Mouse (Mus musculus): Measurements from ENCODE around the gene Cs.

The Cs gene

DNA sequence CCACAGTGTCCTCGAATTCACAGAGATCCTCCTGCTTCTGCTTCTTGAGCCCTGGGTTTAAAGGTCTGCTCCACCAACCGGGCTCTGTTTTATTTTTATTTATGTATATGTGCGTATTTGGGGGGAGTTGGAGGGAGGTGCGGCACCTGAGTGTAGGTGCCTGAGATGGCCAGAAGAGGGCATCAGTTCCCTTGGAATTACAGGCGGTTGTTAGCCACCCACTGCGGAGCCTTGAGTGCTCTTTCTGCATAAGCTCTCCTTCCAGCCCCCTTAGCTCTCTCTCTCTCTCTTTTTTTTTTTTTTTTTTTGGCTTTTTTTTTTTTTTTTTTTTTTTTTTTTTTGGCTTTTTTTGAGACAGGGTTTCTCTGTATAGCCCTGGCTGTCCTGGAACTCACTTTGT lies 36.9 kb downstream of the Cs start:
- 73% methylated on average over 6 of the region's 6 CpGs for WGBS

DNA sequence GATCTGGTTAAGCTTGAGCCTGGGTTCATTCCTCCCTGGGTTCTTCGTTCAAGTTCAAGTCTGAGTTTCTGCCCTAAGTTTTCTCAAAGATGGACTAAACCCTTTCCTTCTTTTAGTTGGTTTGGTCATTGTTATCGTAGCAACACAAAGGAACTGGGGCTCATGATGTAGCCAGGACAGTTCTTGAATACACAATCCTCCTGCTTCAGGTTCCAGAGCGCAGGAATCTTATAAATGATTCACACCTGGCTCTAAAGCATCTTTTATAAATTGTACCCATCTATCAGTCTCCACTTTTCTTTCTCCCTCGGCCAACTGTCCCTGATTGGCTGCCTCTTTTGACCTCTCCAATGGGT lies 38.5 kb downstream of the Cs start:
- 41% methylated on average over 4 of the region's 4 CpGs for WGBS

DNA sequence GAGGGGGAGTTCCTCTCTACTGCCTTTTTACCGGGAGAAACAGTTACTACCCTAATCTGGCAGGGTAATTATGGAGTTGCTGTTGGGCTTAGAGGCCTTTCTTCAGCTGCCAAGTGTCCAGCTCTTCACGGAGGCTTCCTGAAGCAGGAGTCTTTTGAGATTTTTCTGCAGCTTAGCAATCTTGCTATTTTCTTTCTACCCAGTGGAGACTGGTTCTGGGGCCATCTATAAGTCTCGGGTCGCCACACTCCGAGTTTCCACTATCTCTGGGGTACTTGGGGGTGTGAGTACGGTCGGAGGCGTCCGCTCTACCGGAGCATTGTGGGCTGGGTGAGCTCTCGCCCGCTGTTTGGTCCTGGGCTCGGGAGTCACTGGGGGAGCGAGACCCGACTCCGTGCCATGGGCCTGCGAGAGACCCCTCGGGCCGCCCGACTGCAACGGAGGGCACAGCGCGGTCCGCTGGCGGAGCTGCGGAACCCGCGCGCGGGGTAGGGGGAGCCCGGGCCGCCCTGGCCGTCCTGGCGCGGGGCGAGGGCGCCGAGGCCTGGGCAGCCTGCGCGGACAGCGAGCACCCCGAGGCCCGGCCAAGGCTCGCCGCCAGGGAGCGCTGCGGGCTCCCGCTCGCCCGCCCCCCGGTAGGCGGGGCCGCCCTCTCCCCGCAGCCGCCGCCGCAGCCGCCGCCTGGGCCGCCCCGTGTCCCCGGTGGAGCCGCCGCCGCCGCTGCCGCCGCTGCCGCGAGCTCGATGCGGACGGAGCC lies 39.1 kb downstream of the Cs start, which contains the start of gene Ankrd52:
Gene Ankrd52 (plus strand): TSS at position 661 of the 757 bp plus-strand sequence.
- WGBS = under 1% methylated on average over 73 of the region's 73 CpGs

DNA sequence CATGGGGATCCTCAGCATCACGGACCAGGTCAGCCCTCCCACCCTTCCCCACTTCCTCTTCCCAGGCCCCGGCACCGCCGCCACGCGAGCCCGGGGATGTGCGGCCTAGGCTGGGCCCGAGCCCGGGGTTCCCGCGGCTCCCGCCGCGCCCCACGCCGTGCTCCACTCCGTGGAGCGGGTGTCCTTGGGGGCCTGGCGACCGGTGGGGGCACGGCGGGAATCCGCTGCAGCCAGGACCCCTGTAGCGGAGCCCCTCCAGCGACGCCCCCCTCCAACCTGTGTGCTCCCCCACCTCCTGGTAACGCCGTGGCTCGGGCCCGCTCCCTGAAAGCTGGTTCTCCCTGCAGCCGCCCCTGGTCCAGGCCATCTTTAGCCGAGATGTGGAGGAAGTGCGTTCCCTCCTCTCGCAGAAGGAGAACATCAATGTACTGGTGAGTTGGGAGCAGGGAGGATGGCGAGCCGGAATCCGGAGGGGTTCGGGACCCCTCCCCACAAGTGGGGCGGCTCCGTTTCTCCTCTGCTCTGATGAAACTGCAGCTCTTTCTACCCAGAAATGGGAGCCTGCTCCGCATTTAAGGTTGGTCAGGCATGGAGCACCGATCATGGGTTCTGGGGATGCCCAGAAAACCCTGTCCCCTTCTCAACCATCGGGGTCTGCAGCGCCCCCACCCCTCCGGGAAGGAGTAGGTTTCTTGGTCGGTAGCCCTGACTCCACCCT lies 39.8 kb downstream of the Cs start:
- WGBS = under 1% methylated on average over 47 of the region's 47 CpGs

DNA sequence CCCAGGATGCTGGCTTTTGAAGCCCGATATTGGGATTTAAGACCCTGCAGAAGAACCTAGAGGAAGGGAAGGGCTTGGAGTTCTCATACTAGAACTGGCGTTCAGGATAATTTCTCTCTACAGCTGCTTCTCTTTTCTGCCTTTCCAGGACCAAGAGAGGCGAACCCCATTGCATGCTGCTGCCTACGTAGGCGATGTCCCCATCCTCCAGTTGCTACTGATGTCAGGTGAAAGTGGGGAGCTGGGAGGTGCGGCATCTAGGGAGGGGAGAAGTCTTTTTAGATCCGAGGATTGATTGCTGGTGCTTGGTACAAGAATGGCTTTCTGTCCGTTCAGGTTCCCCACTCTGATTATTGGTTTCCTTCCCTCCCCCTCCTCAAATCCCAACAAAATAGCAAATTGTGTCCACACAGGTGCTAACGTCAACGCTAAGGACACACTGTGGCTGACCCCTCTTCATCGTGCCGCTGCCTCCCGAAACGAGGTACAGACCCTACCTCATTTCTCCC lies 40.5 kb downstream of the Cs start:
- 29% methylated on average over 14 of the region's 14 CpGs for WGBS

DNA sequence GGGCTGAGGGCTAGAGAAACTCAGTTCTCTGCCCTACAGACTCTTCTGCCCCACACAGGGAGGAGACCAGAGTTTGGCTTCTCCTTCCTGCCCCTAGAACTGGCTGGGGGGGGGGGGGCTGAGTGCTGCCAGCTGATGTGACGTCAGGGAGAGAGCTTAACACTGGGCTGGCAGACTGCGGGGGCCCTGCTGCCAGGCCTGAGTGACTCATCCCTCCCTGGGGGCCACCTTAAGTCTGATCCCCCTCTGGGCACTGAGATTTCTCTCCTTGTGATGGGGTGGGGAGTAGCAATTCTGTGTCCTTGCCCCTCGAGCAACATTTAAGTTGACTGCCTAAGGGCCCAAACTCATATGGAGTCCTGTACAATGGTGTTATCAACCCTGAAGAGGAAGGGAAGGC lies 40.9 kb downstream of the Cs start:
- WGBS = 23% methylated on average over 3 of the region's 3 CpGs

DNA sequence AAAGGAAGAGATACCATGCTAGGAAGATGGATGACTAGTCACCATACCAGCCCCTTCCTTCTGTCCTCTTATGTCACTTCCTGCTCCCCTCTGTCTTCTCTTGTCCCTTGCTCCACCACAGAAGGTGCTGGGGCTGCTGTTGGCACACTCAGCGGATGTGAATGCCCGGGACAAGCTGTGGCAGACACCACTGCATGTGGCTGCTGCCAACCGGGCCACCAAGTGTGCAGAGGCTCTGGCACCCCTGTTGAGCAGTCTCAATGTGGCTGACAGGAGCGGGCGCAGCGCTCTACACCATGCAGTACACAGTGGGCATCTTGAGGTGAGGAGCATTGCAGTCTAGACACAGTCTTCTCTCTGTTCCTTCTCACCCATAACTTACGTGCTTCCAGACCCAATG lies 41.7 kb downstream of the Cs start:
- WGBS = 52% methylated on average over 7 of the region's 7 CpGs

DNA sequence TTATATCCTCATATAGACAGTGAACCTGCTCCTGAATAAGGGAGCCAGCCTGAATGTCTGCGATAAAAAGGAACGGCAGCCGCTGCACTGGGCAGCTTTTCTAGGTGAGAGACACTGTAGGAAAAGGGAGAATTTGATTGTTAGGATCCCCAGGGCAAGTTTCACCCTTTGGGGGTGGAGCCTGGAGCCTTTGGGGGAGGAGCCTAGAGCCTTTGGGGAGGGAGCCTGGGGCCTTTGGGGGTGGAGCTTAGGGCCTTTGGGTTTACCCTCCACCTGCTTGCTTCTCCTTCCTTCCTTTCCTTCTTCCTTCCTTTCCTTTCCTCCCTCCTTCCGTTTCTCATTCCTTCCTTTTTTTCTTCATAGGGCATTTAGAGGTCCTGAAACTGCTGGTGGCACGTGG lies 43.0 kb downstream of the Cs start:
- WGBS = 87% methylated on average over 5 of the region's 5 CpGs

DNA sequence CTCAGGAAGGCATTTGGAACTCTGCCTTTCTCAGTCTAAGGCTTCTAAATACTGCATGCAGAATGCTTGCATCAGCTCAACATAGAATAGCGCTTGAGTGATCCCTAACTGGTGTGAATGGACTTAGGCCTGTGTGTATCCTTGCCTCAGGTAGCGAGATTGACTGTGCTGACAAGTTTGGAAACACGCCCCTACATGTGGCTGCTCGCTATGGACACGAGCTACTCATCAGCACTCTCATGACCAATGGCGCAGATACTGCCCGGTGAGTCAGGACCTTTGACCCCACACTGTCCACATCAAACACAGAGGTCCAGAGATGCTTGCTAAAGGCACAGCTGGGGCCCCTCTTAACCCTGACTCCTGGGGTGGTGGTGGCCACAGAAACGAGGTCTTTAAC lies 44.9 kb downstream of the Cs start:
- 89% methylated on average over 8 of the region's 8 CpGs for WGBS

DNA sequence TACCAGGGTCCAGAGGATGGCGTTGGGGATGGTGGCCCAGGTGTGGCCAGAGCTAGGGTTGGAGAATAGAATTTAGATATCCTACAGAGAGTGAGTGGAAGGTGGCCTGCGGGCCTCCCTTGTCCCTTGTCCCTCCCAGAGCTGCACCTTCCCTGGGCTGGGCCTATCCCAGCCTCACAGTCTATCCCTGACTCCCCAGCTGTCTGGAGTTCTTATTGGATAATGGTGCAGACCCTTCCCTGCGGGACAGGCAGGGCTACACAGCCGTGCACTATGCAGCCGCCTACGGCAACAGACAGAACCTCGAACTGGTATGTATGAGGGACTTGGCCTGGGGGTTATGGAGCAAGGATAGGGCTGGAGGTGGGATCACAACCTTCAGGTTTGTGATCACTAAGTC lies 48.4 kb downstream of the Cs start:
- 83% methylated on average over 7 of the region's 7 CpGs for WGBS

DNA sequence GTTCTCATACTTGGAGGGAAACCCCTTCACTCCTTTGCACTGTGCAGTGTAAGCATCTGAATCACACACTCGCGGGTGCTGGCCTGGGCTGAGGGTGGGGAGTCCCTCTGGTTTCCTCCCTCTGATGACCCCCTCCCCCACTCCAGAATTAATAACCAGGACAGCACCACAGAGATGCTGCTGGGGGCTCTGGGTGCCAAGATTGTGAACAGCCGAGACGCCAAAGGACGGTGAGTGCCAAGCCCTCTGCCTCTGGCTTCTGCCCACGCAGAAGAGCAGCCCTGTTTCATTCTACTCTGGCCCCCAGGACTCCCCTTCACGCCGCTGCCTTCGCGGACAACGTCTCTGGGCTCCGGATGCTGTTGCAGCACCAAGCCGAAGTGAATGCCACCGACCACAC lies 51.4 kb downstream of the Cs start:
- 64% methylated on average over 14 of the region's 14 CpGs for WGBS

DNA sequence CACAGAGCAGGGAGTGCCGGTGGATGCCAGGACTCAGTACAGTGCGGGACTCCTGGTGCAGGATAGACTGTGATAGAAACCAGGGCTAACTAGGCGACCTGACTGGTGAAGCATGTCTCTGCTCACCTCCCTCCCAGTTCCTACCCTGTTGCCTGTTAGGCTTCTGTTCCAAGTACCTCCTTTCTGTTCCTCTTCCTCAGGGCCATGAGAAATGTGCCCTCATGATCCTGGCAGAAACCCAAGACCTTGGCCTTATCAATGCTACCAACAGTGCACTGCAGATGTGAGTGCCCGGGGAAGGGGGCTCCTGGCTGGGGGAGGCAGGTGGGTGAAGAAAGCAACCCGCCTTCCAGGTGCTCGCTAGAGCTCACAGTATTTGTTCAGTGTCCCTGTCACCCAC lies 52.0 kb downstream of the Cs start:
- WGBS = 80% methylated on average over 6 of the region's 6 CpGs

DNA sequence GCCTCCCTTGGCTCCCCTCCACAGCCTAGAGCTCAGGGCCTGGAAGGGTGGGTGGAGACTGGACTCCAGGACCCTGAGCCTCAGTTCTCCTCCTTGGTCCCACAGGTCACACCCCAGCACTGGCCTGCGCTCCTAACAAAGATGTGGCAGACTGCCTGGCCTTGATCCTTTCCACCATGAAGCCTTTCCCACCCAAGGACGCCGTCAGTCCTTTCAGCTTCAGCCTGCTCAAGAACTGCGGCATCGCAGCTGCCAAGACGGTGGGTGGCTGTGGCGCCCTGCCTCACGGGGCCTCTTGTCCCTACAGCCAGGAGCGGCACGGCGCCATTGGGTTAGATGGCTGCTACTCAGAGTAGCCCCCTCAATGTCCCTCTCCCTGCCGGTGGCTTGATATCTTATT lies 52.8 kb downstream of the Cs start:
- 54% methylated on average over 12 of the region's 12 CpGs for WGBS

DNA sequence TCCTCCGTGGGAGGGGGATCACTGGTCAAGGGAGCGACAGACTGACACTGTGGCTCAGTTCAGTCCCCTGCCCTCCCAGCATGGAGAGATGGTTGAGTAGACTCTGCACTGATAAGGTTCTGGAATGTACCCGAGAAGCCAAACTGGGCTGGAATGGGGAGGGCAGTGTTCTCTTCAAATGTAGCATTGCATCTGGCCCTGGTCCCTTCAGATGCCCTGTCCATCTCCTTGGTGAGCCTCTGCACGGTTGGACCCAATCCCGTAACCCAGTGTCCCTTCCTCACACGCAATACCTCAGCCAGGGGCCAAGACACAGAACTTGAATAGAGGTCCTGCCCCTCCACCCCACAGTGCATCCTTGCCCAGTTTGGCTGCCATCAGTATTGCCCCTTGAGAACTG lies 54.3 kb downstream of the Cs start:
- 67% methylated on average over 6 of the region's 6 CpGs for WGBS

DNA sequence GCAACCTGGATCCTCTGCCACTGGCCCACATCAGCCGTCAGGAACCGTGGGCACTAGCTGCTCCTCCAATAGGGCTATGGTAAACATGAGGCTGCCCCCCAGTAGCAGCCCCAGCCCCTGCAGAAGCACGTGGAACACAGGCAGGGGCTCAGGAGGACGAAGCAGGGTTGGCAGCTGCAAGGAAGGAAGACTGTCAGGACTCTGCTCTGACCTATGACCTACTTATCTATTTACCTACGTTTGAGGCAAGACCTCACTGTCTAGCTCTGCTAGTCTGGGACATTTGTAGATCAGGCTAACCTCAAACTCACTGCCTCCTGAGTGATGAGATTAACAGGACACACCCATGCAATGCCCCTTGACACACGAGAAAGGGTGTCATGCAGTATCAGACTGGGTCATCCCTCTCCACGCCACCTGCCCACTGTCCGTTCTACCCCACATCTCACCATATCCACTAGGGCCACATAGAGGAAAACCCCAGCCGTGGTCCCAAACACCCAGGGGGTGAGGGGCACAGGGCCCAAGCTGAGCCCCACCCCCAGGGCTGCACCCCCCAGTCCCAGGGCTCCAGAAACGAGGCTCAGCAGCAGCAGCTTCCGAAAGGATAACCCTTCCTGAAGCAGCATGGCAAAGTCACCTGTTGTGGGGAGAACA lies 58.6 kb downstream of the Cs start:
- WGBS = 55% methylated on average over 11 of the region's 11 CpGs

DNA sequence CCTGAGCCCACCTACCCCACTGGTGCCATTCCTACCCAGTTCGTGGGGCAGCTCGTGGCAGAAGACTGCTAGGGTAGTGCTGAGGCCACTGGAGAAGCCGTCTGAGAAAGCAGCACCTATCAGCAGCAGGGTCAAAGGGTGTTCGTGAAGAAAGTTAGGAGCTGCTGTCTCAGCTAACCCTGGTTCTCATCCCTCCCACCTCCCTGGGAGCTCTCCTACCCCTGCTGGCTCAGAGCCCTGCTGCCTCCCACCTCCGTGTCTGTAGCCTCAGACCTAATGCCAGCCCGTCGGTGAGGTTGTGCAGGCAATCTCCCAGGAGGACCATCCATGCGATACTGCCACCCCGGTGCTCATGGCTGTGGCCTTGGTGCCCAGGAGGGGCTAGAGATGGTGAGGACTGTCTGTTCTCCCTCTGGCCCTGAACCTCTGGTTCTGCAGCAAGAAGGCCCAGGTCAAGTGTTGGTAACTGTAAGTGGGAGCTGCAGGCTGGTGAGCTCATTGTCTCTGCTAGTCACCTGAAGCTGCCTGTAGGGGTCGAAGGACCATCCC lies 59.3 kb downstream of the Cs start:
- 44% methylated on average over 10 of the region's 10 CpGs for WGBS

DNA sequence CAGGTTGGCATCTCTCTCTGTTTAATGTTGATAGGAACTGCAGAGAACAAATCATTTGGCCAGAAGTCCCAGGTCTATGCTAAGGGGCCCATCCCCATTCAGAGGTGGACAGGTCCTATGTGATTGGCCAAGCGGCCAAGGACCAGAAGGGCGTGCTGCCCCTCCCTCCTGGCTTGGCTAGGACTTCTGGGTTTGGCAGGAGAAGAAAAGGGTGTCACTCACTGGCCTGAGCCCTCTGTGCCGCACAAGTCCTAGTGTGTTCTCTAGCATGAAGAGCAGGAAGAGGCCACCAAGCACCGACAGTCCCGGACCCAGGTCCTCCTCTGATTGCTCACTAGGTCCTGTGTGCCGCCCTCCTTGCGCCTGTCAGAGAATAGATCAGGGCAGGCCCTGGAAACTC lies 59.9 kb downstream of the Cs start:
- 66% methylated on average over 7 of the region's 7 CpGs for WGBS

DNA sequence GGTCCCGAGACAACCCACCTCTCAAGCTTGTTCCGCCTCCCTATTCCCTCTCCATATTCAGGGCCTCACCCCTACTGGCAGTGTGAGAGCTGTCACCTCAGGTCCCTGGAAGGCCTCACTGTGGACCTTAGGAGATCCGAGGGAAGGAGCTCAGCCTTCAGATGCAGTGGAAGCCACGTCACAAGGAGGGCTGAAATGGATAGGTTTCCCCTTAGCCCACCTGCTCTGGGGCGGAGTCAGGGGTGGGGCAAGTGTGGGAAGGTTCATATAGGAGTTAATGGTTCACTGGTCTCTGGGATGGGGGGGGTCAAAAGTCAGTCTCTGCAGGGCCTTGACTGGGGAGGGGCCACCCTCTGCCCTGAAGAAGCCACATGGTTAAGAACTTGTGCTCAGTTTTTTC lies 62.8 kb downstream of the Cs start:
- WGBS = 52% methylated on average over 5 of the region's 5 CpGs

DNA sequence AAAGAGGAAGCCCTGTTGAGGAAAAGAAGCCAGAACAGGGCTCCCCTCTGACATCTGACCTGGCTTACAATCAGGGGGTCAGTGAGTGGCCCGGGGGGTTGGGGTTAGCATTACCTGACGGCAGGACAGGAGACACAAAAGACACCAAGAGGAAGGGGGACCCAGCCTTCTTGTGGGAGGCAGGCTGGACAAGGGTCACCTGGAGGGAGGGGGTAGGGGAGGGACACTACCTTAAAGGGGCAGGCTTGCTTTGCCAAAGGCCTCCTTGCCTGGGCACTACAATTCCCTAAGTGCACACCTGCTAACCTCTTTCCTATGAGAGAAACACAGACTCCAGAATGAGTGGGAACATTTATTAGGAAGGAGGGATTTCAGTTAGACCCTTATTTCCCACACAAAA lies 63.5 kb downstream of the Cs start, which contains the start of gene Slc39a5:
Gene Slc39a5 (minus strand): TSS at position 174 of the 400 bp plus-strand sequence.
- WGBS = 25% methylated on average over 2 of the region's 2 CpGs

DNA sequence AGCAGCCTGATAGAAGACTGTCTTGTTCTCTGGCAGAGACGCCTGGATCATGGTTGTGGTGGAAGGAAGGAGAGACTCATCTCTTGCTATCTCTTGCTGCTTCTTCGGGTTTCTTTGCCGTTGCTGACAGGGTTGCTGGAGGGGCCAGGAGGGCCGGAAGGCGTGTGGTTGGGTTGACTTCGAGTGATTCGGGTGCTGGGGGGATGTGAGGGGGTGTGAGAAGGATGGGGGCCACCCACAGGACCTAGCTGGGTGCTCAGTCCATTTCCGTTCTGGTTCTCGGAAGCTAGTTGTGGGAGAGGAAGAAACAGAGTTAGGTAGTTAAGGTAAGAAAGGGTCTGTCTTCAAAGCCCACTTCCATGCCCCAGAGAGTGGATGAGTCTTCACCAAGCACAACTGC lies 64.1 kb downstream of the Cs start:
- 80% methylated on average over 9 of the region's 9 CpGs for WGBS

DNA sequence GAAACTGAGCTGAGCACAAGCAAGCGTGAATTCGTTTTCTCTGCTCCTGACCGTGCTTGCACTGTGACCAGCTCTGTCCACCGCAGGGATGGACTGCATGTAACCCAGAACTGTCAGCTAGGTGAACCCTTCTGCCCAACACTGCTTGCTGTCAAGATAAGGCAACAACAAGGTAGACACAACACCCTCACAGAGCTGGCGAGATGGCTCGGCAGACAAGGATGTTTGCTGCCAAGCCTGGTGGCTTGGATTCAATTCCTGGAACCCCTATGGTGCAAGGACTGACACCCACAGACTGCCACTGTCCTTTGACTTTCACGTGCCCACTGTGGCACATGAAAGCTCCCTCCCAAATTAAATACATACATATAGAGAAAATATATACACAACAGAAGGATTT lies 66.4 kb downstream of the Cs start:
- WGBS = 73% methylated on average over 7 of the region's 7 CpGs
